Mouse (Mus musculus): ENCODE results near the gene Catsper3.

Catsper3 gene

DNA sequence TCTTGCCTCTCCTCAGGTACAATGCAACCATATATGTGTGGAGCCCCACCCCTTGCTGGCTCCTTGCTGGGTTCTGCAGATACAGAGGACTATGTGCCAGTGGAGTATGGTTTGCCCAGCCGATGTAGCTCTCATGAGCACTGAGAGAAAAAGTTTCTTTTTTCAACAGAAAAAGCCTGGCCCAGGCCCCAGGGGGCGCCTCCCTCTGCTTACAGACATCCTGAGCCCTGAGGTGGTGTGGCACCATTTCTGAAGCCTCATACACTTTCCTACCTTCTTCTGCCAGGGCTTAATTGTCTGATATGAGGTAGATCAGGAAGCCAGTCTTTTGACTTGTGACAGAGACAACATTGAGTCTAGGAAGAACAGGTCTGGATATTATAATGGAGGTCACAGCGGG is 67.8 kb downstream of the Catsper3 start:
- no peak for DNase-seq (ENCODE audit: low spot score)

DNA sequence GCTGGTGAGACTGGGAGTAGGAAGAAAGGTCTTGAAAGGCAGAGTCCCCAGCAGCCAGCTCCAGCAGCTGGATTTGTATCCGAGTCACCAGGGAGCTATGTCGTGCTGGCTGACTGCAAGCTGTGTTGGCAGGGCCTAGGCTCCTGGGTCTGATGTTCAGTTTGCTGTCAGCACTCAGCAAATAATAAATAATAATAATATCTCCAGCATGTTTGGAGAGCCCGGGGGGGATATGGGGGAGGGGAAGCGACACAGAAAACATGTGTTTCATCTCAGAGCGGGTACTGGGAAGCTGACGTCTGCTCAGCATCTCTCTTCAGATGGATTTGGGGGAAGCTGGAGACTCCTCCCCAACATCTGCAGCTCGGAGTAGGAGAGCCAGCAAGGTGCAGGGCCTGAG is 71.4 kb downstream of the Catsper3 start:
- DNase-seq (ENCODE audit: low spot score) = no peak

DNA sequence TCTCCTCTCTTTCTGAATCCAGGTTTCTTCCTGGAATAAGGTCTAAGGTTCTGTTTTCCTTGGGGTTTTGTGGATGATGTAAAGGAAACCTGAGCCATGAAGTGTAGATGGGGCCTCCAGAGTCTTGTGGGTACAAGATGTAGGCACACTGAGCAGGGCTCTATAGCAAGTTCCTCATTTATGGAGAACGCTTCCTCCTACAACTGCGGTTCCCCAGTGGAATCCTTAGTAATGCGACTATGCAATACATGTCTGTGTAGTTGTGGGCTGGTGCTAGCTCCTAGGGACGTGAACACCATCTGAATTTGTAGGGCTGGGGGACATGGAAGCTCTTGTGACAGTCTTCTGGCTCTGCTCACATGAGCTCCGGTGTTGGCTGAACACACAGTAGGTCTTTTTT is 74.1 kb downstream of the Catsper3 start:
- no peak for DNase-seq (ENCODE audit: low spot score)
